Mouse (Mus musculus): ENCODE measurements around the gene Pcnx.

Gene Pcnx

GRCm38 (mm10) chr12:81859351-81860307 is at the start of gene Pcnx:
Pcnx (plus strand) TSS chr12:81860023.
- DNase-seq (ENCODE audit: low read depth): peak; percentile 70

DNA sequence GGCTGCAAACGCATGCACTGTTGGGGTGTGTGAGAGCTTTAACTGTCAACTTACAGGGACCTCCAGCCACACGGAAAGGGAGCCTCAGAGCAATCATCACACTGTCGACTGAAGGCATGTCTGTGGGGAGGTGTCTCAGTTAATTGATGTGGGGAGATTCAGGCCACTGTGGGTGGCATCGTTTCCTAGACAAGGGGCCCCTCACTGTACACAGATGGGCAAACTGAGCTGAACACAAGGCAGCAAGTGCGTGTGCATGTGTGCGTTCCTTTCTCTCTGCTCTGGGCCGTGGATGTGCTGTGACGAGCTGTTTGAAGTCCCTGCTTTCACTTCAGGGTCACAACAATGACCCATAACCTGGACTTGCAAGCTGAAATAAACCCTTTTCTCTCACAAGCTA is 49.4 kb upstream of the Pcnx start:
- DNase-seq (ENCODE audit: low read depth): no peak

DNA sequence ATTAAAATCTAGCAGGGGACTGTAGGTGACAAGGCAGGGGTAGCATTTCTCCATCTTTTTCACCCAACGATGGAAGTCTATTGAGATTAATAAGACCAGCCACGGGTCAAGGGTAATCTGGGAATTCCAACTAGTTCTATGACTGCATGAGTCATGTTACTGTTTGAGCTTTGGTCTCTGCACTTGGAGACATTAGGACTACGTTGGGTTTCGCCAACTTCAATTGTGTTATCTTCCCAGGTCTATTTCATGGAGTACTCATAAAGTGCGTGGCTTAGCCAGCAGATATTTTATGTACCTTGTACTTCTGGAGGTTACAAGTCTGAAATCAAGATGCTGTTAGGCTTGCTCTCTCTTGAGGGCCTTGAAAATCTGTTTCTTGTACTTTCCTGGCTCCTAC is 45.1 kb upstream of the Pcnx start:
- DNase-seq (ENCODE audit: low read depth): no peak

GRCm38 (mm10) chr12:81816330-81817125 is 43.3 kb upstream of the Pcnx start:
- no peak for DNase-seq (ENCODE audit: low read depth)

DNA sequence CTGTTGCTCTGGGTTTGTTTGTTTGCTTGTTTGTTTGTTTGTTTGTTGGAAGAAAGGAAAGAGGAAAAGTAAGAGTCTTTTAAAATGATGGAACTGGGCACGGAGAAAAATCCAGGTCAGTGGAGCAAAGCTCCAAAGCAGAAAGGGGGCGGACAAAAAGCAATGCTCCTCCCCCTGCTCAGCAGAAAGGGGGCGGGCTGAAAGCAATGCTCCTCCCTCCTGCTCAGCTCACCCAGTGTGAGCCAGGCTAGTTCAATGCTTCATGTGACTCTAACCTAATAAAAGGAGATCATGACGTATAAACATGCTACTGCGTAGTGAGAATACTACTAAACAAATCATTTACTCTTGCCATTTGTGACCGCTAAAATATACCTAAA is 42.7 kb upstream of the Pcnx start:
- no peak for DNase-seq (ENCODE audit: low read depth)

- DNase-seq (ENCODE audit: low read depth): no peak
Measured at GRCm38 (mm10) chr12:81820700-81821099, 39.1 kb upstream of the Pcnx start.

GRCm38 (mm10) chr12:81822176-81822575 is 37.6 kb upstream of the Pcnx start:
- peak; percentile 72 for DNase-seq (ENCODE audit: low read depth)

GRCm38 (mm10) chr12:81822778-81823480 is 36.9 kb upstream of the Pcnx start:
- DNase-seq (ENCODE audit: low read depth): no peak

- DNase-seq (ENCODE audit: low read depth): no peak
Measured at GRCm38 (mm10) chr12:81828355-81828754, 31.5 kb upstream of the Pcnx start.

GRCm38 (mm10) chr12:81832039-81832738 is 27.6 kb upstream of the Pcnx start:
- DNase-seq (ENCODE audit: low read depth): no peak

DNA sequence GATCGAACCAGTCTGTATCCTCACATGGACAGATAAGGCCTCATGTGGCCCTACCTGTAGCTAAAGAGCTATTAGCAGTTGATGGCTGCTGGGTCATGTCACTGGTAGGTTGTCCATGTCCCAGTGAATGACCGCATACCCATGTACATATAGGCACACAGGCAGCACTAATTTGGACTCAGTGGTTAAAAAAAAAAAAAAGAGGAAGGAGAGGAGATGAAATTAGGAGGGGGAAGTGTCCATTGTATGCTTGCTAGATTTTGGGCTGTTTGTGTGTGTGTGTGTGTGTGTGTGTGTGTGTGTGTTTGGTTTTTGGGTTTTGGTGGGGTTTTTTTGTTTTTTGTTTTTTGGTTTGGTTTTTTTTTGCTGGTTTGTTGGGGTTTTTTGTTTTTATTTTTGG is 26.7 kb upstream of the Pcnx start:
- peak; percentile 56 for DNase-seq (ENCODE audit: low read depth)

- no peak for DNase-seq (ENCODE audit: low read depth)
Measured at GRCm38 (mm10) chr12:81836162-81836561, 23.7 kb upstream of the Pcnx start.

GRCm38 (mm10) chr12:81837463-81837862 is 22.4 kb upstream of the Pcnx start:
- no peak for DNase-seq (ENCODE audit: low read depth)

- DNase-seq (ENCODE audit: low read depth): no peak
Measured at GRCm38 (mm10) chr12:81839663-81840062, 20.2 kb upstream of the Pcnx start.

GRCm38 (mm10) chr12:81841046-81841445 is 18.8 kb upstream of the Pcnx start:
- DNase-seq (ENCODE audit: low read depth): no peak

DNA sequence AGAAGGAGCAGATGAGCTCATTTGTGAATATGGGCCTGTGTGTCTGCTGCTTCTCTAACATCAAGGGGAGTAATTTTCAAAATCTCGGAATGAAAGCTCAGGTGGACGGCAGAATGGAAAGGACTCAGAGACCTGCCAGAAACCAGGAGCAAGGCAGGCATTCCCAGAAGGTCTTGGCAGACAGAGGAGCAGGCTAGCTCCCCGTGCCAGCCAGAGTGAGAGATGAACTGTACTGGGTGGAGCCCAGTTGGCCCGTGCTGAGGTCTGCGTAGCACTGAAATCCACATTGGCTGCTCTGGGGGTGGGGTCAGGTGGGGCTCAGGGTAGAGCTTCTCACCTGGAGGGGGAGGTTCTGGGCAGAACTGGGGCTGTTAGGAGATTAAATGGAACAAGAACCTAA is 16.3 kb upstream of the Pcnx start:
- no peak for DNase-seq (ENCODE audit: low read depth)

DNA sequence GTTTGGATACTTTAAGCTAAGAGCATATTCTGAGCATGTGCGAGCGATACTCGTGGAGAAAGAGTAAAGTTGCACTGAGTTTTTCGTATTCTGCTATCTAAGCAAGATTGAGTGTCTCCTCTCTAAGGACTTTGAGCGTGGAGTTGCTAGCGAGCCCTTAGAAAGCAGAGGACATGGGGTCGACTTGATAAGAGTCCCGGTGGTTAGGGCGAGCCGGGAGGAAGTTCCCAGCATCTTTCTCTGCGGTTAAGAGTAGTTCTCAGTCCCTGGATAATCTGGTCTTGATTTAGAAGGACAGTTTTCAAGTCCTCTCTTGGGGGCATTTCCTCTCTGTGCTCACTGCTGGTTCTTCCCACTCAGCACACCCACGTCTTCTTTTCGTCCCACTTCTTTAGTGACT is 15.3 kb upstream of the Pcnx start:
- peak; percentile 25 for DNase-seq (ENCODE audit: low read depth)

DNA sequence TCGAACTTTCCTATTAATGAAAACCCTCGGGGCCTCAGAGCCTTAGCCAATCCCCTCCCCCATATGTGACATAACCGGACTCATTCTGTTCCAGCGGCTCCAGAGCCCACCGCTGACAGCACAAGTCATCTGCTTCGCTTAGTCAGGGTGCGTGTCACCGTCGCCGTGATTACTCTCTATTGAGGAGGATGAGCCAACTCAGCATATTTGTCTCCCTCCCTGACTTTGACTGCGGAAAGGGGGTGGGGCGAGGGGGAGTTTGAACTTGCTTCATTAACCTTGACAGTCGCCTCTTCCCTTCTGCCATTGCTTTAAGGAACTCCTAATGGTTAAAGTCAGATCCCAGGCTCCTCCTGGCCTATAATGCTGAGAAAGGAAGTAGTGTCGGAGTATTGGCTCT is 14.8 kb upstream of the Pcnx start:
- DNase-seq (ENCODE audit: low read depth): peak; percentile 22

GRCm38 (mm10) chr12:81849629-81850028 is 10.2 kb upstream of the Pcnx start:
- no peak for DNase-seq (ENCODE audit: low read depth)

- no peak for DNase-seq (ENCODE audit: low read depth)
Measured at GRCm38 (mm10) chr12:81852551-81852950, 7.3 kb upstream of the Pcnx start.

GRCm38 (mm10) chr12:81852977-81853376 is 6.8 kb upstream of the Pcnx start:
- no peak for DNase-seq (ENCODE audit: low read depth)

DNA sequence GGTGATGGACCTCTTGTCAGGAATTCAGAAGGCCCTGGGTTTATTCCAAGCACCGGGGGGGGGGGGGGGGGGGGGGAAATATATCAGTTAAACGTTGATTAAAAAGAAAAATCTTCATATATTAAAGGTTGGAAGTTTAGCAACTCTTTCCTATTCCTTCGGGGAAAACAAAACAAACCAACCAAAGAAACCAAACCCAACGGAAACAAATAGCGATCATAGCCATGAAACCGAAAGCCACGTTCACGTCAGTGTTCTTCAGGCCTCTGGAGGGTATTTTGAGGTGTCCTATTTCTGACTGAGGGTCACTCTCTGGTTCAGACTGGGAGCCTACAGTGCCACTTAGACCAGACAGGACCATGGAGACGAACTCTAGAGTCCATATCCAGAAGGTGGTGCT is 6.3 kb upstream of the Pcnx start:
- DNase-seq (ENCODE audit: low read depth): no peak

All from 416B (cell line).